Mouse (Mus musculus): Measurements from ENCODE around the gene Polr2l. TPM values are rescaled to one million over a fixed set of nuclear protein-coding genes. Genes with fewer than 3 reads are reported as not detected.

Polr2l gene
- total RNA-seq, 2 experiments from 2014 or later: 42.8 to 44.9 TPM

DNA sequence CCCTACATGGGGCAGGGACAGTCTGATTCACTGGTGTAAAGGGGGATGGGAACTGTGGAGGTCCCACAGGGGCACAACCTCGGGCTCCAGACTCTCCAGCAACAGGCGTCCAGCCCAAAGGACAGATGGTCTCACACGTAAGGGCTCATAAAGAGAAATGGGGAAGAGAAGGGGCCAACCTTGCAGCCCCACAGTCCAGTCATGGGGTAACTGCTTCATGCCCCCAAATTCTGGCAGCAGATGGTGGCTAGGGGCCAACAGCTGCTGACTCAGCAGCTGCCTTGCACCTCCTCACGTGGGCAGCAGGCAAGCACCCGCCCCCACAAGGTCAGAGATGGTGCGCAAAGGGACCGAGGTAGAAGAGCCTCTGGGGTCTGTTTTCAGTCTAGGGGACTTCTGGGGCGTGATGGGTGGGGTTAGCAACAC, 42.7 kb downstream of the Polr2l start:
- no peak for DNase-seq

DNA sequence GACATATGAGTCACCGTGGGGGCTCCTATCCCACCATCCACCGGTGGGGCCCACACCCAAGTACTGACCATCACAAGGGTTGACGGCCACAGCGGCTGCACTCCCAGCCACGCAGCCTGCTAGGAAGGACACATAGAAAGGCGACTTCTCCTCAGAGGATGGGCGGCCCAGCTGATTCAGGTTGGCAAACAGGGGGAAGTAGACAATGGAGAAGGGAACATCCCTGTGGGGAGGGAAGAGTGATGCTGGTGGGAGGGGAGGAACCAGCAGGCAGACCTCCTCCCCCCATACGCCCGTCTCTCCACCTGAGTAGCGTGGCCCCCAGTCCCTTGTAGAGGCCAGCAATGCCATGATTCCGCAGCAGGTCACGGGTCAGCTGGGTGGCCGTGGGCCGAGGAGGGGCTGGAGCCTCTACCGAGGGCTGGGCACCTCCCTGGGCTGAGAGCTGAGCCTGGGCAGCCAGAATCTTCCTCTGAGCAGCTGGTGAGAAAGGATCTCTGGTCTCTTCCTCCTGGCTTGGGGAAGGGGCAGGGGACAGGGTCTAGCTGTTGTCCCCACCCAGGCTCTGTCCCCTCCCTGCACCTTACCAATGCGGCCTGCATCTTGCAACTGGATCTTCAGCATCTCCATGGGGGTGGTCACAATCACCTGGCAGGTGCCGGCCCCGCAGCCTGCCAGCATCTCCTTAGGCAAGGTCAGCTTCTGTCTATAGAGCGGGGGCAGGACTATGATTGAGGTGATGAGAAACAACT, 43.3 kb downstream of the Polr2l start:
- DNase-seq: no peak

- no peak for DNase-seq
Observed at GRCm38 (mm10) chr7:141430585-141431240, 44.2 kb downstream of the Polr2l start.

DNA sequence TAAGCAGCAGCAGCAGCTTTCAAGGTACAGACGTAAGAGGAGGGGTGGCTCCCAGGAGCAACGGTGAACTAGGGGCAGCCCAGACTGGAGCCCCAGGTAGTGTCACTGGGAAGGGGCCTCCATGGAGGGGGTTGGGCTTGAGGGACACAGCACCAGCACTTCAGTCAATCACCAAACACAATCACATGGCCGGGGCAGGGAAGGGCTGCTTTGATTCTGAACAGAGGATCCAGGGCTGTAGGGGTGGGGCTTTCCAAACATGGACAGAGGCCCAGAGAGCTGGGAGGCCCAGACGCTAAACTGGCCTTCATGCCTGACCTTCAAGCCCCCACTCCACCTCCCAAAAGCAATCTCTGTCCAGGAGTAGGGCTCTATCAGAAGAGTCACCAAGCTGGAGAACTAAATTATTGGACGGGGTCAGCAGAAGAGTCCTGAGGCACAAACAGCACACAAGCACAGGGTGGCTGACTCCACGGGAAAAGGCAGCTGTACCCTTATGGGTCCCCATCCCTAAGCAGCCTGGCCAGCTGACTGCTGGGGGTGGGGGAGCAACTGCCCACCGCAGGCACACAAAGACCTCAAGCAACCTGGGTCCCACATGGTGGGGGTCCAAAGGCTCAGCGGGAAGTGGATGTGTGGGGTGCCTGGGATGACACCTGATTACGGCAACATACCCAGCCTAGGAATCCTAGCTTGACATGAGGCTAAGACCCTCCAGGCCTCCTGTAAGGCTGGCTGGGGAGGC, 44.9 kb downstream of the Polr2l start:
- no peak for DNase-seq

DNA sequence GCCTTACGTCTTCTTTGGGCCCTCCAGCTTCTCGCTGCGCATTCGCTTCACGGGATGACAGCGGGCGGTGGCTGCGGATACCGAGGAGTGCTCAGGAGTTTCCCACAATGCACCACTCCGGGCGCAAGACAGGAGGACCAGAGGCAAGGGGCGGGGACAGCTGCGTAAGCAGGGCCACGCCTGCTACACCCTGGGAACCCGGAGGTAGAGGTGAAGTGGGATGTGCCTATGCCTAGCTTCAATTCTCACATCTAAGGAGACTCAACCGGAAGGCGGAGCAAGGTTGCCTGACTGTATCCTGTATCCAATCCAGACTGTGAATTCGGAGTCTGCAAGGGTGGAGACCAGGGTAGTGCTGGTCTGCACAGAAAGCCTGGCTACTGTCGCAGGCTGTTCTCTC, 45.6 kb downstream of the Polr2l start, which contains the start of gene Cend1:
Gene Cend1, minus strand, starts transcription at position 182 of the 400 bp plus-strand sequence.
- peak; percentile 87 to 90 for DNase-seq

DNA sequence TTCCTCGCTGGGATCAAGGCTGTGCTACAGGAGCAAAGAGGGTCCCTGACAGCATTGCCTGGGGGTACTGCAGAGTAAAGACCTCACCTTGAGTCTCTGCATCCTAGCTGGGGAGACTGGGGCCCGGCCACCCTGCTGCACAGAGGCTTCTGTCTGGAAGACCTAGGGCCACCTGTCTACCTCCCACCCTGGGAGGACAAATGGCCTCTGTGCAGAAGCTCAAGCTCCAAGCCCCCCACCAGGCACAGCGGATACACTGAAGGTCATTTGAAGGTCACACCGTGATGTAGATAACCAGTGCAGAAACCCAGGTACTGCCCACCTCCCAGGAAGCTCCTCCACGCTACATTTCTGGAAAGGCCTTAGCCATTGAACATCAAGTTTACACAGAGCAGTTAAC, 46.2 kb downstream of the Polr2l start:
- no peak for DNase-seq

DNA sequence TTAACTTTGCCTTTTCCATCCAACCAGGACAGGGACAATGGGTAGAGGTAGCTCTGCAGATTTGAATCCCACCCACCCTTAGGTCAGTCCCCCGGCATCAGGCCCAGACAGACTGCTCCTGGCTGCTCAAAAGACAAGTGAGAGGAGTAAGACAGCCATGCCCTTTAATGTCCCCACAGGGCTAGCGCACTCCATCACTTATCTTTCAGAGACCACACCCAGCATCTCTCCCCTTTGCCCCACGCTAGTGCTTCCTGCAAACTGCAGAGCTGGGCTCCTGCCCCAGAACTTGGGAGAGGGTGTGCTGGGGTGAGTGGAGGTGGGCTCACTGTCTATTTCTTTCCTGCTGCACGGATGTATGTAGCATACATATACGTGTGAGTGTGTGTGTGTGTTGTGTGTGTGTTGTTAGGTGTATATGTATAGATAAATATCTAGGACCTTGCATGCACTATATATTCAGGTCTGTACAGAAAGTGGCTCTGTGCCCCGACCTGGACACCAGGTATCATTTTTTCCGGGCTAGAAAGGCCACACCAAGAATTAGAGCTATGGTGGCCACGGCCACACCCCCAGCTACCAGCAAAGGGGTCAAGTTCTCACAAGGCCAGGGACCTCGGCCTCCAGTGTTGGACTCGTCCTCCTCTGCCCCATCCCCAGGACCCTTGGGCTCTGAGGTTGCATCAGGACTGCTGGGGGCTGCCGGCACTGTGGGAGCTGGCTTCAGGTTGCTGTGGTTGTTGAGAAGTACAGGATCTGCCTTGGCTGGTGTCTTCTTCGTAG, 47.8 kb downstream of the Polr2l start:
- no peak for DNase-seq

DNA sequence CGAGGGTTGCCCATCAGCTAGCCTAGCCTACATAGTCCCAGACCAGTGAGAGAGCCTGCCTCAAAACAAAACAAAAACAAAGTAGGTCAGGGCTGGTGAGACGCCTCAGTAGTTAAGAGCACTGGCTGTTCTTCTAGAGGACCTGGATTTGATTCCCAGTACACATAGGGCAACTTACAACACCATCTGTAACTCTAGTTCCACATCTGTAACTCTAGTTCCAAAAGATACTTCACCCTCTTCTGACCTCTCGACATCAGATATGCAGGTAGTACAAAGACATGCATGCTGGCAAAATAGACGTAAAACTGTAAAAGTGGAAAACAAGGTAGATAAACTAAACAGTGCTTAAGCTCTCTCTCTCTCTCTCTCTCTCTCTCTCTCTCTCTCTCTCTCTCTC, 51.1 kb downstream of the Polr2l start:
- no peak for DNase-seq

Other genes starting within 250 kb of the Polr2l start
- gene Phrf1, start 246.3 kb downstream of the Polr2l start, total RNA-seq (2021): 10 to 100 TPM; 79.9 to 86.9 TPM
- gene Irf7, start 208.7 kb downstream of the Polr2l start, total RNA-seq (2021): 1 to 10 TPM in 1 of 2 experiments, under 1 TPM in 1; 0.51 to 1.2 TPM
- not detected for gene Cdhr5, start 198.3 kb downstream of the Polr2l start, total RNA-seq (2021)
- gene Sct, start 196.0 kb downstream of the Polr2l start, total RNA-seq (2021): not detected
- under 1 TPM in 1 of 2 experiments, not detected in 1; 0.18 TPM for gene Drd4, start 183.1 kb downstream of the Polr2l start, total RNA-seq (2021)
- 10 to 100 TPM; 79.4 to 82.5 TPM for gene Deaf1, start 147.4 kb downstream of the Polr2l start, total RNA-seq (2021)
- 10 to 100 TPM; 32.4 to 34.3 TPM for gene Tmem80, start 147.4 kb downstream of the Polr2l start, total RNA-seq (2021)
- 1 to 10 TPM; 4.6 to 5.8 TPM for gene Eps8l2, start 136.3 kb downstream of the Polr2l start, total RNA-seq (2021)
- 100 to 1,000 TPM; 119 to 121 TPM for gene Taldo1, start 82.9 kb downstream of the Polr2l start, total RNA-seq (2021)
- 10 to 100 TPM; 42.2 to 48.4 TPM for gene Gatd1, start 61.0 kb downstream of the Polr2l start, total RNA-seq (2021)
- 100 to 1,000 TPM; 250 to 269 TPM for gene Cend1, start 45.6 kb downstream of the Polr2l start, total RNA-seq (2021)
- 100 to 1,000 TPM; 319 to 341 TPM for gene Slc25a22, start 37.2 kb downstream of the Polr2l start, total RNA-seq (2021)
- 1 to 10 TPM in 1 of 2 experiments, under 1 TPM in 1; 0.66 to 1.1 TPM for gene Pidd1, start 31.1 kb downstream of the Polr2l start, total RNA-seq (2021)
- gene Rplp2, start 27.8 kb downstream of the Polr2l start, total RNA-seq (2021): 100 to 1,000 TPM; 556 TPM
- 10 to 100 TPM; 17.7 to 27.0 TPM for gene Pnpla2, start 19.9 kb downstream of the Polr2l start, total RNA-seq (2021)
- 1 to 10 TPM; 3.9 to 6.0 TPM for gene Cracr2b, start 14.0 kb downstream of the Polr2l start, total RNA-seq (2021)
- 10 to 100 TPM; 21.4 to 21.5 TPM for gene Cd151, start 7.7 kb downstream of the Polr2l start, total RNA-seq (2021)
- 10 to 100 TPM; 13.1 to 13.7 TPM for gene Tspan4, start 108 bp upstream of the Polr2l start, total RNA-seq (2021)
- gene Chid1, start 64.7 kb upstream of the Polr2l start, total RNA-seq (2021): 10 to 100 TPM; 73.0 to 73.3 TPM
- gene Ap2a2, start 87.0 kb upstream of the Polr2l start, total RNA-seq (2021): 100 to 1,000 TPM; 231 to 245 TPM
- not detected for gene Muc6, start 180.2 kb upstream of the Polr2l start, total RNA-seq (2021)
- 1 to 10 TPM in 1 of 2 experiments, not detected in 1; 2.1 TPM for gene Muc2, start 215.2 kb upstream of the Polr2l start, total RNA-seq (2021)